Mouse (Mus musculus) CD4-positive naive resting alpha-beta T cell, adult 57 days (primary cell): ENCODE results near the gene Fgf15. TPM values are rescaled to one million over a fixed set of nuclear protein-coding genes. Genes with fewer than 3 reads are reported as not detected.

Experiments
- total RNA-seq: library from RNA; stranded (reverse); gene quantifications from one replicate; pipeline ENCODE4 v1.2.4, GENCODE M21; 2023

Fgf15 gene
- not detected for total RNA-seq

GRCm38 (mm10) chr7:144896294-144897218 lies at the start of gene Fgf15:
Gene Fgf15, plus strand, starts transcription at chr7:144896531.

GRCm38 (mm10) chr7:144847067-144847466 lies 49.3 kb upstream of the Fgf15 start, which contains the start of gene Fgf4:
Gene Fgf4, plus strand, starts transcription at chr7:144847367.

GRCm38 (mm10) chr7:144914948-144915750 lies 18.8 kb downstream of the Fgf15 start, which contains the start of gene LTO1:
Gene LTO1, plus strand, starts transcription at chr7:144915100.

GRCm38 (mm10) chr7:144939344-144940002 lies 43.1 kb downstream of the Fgf15 start, which contains the start of gene Ccnd1:
Gene Ccnd1, minus strand, starts transcription at chr7:144939925.

Other genes starting within 250 kb of the Fgf15 start
- gene Ano1, start 144.6 kb upstream of the Fgf15 start, total RNA-seq, result 1.7 TPM
- gene Fgf3, start 58.4 kb upstream of the Fgf15 start, total RNA-seq, result not detected
- not detected for gene Fgf4, start 49.2 kb upstream of the Fgf15 start, total RNA-seq
- 38.6 TPM for gene LTO1, start 18.6 kb downstream of the Fgf15 start, total RNA-seq
- gene Ccnd1, start 43.4 kb downstream of the Fgf15 start, total RNA-seq, result 1.9 TPM